Mouse (Mus musculus): ENCODE data around the gene Dst. TPM values are rescaled to one million over a fixed set of nuclear protein-coding genes. Genes with fewer than 3 reads are reported as not detected.

The Dst gene
- 2.4 and 3.8 TPM in 2 replicates for polyA plus RNA-seq (2012)

DNA sequence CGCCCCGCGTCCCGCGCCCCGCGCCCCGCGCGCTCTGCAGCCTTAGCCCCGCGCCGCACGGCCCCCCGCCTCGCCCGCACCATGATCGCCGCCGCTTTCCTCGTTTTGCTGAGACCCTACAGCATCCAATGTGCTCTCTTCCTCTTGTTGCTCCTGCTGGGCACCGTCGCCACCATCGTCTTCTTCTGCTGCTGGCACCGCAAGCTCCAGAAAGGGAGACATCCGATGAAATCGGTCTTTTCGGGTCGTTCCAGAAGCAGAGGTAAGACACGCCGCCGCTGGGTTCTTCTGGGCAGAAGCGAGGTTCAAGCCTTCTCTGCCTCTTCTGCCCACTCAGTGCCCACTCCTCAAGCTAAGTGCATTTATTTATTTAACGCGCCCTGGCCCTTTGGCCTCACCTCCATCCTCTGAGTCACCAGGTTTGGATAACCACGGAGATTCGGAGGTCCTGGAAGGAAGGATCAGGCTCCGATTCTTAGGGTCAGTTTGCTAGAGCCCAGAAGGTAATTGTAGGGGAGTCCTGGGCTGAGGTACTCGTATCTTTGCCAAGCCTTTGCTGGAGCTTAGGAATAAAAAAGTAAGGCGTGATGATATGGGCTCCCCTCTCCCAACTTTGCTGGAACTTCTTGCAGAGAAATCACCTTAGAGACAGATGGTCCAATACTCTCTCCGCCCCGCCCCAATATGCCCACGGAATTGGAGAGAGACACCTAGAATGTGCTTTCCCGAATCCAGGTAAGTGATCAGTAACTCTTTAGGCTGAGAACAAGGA, at the start of gene Dst:
Dst (plus strand) TSS at position 35 of the 772 bp plus-strand sequence.

DNA sequence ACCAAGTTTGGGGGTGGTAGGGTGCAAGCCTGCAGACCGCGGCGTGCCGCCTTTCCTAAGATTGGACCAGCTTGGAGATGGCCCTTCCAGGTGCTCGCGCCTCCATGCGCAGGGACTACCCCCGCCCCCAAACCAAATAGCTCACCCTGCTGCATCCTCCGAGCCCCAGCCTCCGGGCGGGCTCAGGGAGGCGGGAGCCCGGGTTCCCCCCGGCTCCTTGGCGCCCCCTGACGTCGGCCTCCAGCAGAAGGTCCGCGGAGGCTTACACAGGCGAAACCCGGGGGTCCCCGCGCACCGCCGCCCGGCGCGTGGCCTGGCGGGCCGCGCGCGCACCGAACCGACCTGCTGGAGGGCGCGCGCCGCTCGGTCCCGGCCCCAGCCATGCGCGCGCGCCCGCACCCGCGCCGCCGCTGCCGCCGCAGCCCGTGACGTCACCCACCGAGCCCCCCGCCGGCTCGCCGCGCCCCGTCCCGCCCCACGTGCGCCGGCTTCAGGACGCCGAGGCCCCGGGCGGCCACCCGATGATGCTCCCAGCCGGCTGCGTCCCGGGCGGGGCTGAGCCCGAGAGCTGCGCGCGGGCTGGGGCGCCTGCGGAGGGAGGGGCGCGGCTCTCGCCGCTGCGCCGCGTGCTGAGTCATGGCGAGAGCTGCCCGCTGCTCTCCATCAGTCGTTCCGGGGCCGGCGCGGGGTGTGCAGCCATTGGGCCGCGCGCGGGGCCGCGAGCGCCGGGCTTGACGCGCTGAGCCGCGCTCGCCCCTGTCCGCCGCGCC, 419 bp upstream of the Dst start, which contains the start of gene Bend6:
Bend6 (minus strand) TSS at position 396 of the 770 bp plus-strand sequence.

Other genes with a start within 250 kb of the Dst start
- 5.3 and 5.6 TPM in 2 replicates for gene Prim2, start 238.4 kb upstream of the Dst start, polyA plus RNA-seq (2012)
- 2.4 and 2.6 TPM in 2 replicates for gene Rab23, start 188.3 kb upstream of the Dst start, polyA plus RNA-seq (2012)
- 23.5 and 29.9 TPM in 2 replicates for gene Bag2, start 150.4 kb upstream of the Dst start, polyA plus RNA-seq (2012)
- 18.6 and 21.5 TPM in 2 replicates for gene Zfp451, start 93.6 kb upstream of the Dst start, polyA plus RNA-seq (2012)
- gene Bend6, start 409 bp upstream of the Dst start, polyA plus RNA-seq (2012): not detected in 2 replicates

All from megakaryocyte-erythroid progenitor cell, adult 5 weeks (primary cell).